Mouse (Mus musculus): Measurements from ENCODE around the gene Sox6.

Gene Sox6

DNA sequence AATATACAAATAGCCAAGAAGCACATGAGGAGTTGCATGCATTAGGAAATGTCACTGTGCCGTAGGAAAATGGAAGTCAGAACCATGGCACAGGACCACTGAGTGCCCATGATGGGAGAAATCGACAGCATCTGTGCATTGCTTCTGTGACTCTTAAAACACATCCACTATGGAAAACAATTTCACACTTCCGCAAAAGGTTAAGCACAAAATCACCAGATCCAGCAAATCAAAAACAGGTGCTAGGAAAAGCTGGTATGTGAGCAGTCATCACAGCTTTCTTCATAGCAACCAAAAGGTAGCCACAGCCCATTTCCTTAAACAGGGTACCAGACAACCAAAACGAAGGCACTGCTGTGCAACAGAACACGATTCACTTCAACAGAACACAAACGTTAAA lies 52.9 kb downstream of the Sox6 start:
- ATAC-seq (ENCODE audit: low TSS enrichment) = no peak

DNA sequence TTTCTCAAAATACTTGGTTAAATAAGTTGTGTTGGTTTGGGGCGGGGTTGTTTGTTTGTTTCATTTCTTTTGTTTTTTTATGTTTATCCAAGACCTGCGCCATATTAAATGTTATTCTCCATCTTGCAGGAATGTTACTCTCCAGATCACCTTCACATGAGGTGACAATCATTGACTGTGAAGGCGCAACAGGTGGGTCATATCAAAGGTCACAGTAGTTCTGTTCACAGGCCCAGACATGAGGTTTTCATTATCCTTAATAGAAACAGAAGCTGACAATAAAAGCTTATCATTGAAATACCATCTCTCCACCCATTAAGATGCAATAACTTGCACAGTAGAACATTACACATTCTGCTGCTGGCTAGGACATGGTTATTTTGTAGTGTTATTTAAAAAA lies 54.5 kb downstream of the Sox6 start:
- no peak for ATAC-seq (ENCODE audit: low TSS enrichment)

DNA sequence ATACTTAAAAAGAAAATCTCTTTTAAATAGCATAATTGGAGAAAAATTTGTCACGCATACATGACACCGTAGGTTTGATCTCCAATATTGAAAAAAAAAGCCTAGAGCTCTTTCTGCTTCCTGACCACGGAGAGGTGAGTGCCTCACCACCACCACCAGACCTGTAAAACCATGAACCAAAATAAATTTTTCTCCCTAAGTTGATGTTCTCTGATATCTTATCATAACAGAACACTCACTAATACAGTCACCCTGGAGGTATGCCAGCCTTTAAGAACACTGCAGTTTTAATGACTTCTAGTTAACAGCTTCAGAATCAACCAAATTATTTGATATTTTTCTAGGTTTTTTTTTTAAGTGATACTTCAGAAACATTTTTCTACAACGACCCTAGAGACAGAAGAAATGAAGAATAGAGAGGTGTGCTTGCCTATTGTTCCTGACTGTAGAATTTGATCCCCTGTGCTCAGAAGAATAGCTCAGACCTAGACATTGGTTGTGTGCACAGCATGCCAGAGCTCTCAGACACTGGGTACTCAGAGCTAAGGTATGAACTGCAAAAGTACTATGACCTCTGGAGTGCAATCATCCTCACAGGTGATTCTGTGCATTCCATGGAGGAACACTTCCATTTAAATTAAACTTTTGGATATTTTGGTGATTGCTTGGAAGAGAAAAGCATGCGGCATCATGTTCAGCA lies 58.6 kb downstream of the Sox6 start:
- ATAC-seq (ENCODE audit: low TSS enrichment) = no peak

DNA sequence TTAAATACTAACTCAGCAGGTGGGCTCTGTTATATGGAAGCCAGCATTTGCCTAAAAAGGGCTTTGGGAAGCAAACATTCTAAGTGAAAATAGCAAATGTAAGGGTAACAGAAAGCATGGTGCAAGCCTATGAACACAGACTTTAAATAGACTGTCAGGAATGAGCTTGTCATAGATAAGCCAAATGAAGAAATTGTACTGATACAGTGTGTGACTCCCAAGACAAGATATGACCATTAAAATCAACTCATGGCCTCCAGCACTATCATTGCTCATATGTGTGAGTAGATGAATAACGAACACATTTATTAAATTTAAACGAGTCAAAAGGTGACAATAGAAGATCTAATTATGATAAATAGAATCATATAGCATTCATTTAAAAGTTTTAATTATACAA lies 64.1 kb downstream of the Sox6 start:
- ATAC-seq (ENCODE audit: low TSS enrichment) = no peak

DNA sequence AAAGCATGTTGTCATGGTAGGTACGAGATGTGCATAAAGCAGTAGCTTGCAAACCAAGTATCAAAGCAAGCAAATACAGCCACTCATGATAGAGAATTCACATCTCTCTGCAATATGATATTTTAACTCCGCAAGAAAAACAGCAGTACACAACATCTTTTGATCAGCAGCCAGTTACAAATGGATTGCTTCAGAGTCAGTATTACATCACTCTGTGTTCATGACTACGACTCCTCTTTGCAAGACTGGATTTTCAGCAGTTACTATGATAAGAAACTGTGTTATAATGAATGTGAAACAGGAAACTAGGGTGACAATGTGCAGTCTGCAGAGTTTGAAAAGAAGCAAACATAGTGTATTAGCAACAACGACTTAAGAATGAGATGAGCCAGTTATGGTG lies 71.4 kb downstream of the Sox6 start:
- ATAC-seq (ENCODE audit: low TSS enrichment) = peak; percentile 23; the same call in 1 of the 2 replicates

DNA sequence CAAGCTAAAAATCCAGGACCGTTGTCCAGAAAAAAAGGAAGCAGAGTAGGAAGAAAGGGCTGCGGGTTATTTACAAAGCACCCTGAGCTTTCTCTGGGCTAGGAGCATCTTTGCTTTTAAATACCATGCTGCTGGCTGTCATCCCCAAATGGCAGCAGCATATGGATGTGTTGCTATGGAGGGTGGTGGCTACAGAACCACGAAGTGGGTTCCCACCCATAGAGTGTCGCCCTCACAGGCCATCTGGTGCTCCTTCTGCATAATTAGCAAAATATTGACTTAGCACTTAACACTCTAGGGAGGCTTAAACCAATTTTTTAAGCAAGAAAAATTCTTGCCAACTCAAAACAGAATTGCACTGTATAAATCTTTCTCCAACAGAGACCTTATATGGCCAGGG lies 72.4 kb downstream of the Sox6 start:
- peak; percentile 69; the same call in 1 of the 2 replicates for ATAC-seq (ENCODE audit: low TSS enrichment)

DNA sequence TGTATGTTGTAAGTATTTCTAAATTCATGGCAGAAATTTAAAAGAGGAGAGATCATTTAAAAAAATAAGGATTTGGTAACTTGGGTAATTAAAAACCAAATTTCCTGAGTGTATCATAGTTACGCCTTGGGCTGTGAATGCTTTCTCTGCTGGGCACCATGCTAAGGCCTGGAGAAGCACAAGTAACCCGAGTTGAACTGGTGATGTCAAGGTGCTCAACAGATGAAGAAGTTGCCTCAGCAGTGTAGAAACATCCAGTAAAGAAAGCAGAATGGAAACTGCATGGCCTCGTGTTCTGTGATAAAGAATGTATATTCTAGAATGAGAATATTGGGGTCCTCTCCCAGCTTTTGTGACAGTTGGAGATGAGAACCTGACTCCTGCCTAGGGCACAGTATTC lies 85.5 kb downstream of the Sox6 start:
- ATAC-seq (ENCODE audit: low TSS enrichment) = no peak

DNA sequence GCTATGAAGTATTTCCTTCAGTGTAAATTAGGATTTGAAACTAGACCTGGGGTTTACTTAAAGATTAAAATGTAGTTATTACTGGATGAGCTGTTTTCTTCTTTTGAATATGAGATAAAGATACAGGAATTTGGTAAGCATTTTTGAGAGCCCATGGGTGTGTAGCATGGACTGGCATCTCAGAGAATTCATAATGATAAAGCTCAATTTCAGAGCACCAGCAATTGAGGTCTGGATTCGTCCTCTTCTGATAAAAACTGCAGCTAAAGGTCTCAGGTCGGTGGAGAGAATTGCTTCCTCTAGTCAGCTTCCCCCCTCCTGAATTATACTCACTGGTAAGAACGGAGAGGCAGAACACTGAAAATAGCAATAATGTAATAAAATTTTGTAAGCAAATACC lies 86.4 kb downstream of the Sox6 start:
- no peak for ATAC-seq (ENCODE audit: low TSS enrichment)

DNA sequence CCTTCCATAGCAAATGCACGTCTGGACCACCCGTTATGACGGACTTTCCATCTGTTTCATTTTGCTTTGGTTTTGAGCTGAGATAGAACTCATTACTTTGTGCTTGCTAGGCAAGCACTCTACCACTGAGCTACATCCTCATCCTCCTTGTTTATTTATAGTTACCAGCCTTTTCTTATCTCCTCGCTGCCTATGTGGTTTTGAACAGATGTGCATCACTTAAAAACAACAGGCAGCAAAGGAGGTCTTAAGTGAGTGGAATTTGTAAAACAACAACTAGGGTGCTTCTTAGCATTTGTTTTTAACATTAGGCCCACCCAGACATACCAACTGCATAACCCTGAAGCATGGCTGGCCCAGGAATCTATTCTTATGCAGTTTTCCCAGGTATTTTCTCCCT lies 86.9 kb downstream of the Sox6 start:
- ATAC-seq (ENCODE audit: low TSS enrichment) = no peak

DNA sequence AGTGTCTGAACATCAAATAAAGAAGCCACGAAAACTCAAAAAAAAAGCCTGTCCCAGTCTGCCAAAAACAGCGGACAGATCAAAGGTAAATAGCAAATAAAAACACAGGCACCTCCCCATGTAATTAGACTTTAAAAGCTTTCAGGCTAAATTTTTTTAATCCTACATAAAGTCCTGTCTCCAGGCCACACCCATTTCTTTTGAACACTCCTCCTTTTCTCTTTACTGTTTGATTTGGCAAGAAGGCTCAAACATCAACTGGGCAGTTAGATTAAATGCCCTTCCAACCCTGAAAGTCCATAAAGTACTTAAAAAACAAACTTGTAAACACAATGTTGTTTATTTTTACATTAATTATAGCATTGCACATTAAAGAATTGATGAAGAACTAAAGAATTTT lies 90.7 kb downstream of the Sox6 start:
- ATAC-seq (ENCODE audit: low TSS enrichment) = no peak

DNA sequence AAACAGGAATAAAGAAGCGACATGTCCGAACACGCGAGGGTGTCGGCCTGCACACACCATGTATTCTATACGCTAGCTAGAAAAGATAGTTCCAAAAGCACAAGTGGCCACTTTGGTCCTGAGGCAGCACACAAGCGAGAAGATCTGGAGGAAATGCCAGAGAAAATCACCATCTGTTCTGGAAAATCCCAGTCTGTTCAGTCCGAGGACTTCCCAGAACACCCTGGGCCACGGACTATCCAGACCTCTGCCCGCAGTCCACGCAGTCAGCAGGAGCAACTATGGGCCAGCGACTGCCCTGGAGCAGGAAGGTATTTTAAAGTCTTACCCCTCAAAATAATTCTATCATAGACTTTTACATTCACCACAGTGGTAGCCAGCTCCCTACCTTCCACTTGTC lies 92.0 kb downstream of the Sox6 start:
- ATAC-seq (ENCODE audit: low TSS enrichment) = no peak

DNA sequence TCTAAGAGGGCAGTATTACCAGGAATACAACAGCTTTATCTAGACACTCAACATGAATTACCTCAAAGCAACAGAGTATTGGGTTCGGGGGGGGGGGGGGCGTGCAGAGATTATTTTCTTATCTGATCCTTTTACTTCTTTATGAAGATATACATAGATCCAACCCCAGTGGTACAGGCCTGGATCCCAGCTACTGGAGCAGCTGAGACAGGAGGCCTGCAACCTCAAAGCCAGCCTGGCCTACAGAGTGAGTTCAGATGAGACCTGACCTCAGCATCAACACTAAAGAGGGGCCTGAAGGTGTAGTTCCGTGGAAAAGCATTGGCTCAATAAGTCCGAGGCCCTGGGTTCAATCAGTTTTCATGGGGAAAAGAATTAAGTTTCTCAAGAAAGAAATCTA lies 93.1 kb downstream of the Sox6 start:
- no peak for ATAC-seq (ENCODE audit: low TSS enrichment)

DNA sequence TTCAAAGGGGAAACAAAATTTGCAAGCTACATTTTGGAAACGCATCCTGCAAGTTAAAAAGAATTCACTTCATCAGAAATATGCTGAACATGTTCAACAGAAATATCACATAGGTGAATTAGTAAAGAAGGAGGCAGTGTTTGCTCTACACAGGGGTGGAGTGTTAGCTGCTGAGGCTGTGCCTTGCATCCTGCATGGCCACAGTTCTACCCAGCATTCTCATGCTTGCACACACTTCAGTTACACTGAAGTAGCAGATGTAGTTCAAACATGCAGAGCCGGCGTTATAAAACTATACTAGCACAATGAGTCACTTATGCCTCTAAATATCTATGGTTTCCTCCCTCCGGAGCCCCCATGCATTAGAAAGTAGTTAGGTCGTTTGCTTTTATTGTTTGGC lies 94.3 kb downstream of the Sox6 start:
- no peak for ATAC-seq (ENCODE audit: low TSS enrichment)

DNA sequence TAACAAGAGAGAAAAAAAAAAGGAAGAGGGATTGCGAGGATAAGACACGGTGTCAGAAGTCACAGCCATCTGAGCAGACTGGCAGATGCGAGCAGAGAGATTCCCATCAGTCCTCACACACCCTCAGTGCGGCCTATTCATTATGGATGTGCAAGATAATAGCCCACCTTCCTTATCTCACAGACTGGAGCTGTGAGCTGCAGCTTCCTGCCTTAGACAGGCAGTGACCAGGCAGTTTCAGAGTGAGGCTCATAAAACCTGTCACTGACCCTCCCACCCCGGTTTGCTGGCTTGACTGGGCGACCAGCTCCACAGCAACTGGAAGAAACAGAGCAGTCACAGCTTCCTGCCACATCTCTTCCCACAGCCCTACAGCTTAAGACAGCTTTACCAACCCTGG lies 96.8 kb downstream of the Sox6 start:
- no peak for ATAC-seq (ENCODE audit: low TSS enrichment)

DNA sequence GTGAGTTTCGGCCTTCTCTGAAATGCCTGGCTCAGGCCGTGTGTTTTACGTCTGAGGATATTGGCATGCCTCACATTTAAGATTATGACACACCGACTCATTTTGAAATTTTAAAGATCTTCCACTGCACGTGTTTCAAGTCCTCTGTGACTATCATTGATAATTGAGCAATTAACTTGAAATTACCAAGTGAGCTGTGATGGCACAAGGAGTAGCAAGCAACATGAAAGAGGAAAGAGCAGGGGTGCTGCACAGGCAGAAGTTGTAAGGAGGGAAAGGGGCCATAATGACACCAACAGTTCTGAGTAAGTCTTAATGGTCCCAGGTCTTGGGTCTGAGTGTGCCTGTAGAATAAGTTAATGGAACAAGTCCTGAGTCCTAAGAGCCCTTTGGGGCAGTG lies 99.3 kb downstream of the Sox6 start:
- ATAC-seq (ENCODE audit: low TSS enrichment) = no peak

DNA sequence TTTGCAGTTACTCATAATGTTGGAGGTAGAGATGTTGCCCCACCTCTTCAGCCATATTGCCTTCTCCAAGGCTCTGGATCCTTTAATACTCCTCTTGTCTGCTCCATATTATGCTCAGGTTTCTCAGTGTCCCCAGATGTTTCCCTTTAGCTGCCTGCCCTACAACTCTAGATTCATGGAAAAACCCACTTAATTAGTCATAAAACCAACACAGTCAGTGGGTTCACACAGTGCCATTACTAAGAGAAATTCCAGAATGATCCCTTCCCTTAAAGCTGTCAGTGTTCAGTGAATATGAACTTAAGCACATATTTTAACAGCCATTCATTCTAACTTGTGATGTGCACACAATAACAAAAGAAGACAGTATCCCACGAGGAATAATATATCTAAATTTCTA lies 101.7 kb downstream of the Sox6 start:
- no peak for ATAC-seq (ENCODE audit: low TSS enrichment)

DNA sequence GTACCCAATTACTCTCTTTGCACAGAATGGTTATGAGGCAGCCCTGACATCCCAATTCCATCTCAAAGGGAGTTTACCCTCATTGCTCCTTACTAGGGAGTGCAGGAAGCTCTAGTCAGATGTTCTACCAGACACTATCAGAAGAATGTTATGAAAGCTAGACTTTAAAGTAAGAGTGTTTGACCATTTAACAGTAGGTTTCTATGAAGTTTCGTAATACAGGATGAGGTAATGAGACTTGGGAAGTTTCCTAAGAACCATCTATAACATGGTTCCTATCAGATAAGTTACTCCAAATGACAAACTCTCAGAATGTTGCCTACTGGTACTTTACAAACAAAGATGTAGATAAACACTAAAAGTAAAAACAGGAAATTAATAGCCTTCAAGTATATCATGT lies 123.3 kb downstream of the Sox6 start:
- ATAC-seq (ENCODE audit: low TSS enrichment) = no peak

DNA sequence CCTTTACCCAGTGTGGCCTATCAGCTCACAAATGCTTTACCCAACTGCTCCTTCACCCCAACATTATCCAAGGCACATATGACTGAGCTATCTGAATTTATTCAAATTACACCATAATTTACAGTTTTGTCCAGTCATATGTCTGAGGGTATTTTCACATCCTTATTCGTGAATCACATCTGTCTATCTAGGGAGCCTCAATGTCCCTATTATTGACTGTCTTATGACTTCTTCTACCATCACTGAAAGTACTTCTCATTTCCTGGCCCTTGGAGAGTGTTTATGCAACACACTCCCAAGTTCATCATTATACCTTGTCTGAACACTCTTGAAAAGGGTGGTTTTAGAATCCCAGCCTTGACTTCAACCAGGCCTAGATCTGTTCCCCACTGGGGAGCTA lies 128.3 kb downstream of the Sox6 start:
- ATAC-seq (ENCODE audit: low TSS enrichment) = no peak

DNA sequence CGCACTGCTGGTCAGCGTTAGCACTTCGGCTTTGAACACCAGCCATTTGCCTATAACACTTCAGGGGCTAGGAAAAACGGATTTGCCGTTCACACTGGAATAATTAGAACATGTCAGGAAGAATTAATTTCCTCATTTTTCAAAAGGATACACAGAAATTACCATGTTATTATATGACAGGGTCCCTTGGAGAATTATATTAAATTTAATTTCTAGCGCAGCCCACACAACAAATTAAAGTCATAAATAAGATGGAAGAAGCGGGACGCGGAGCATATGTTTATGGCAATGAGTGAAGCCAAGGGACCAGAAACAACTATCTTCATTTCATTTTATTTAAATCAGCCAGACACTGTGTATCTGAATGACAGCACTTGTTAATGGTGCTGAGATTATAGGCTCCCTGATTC lies 133.8 kb downstream of the Sox6 start:
- no peak for ATAC-seq (ENCODE audit: low TSS enrichment)

DNA sequence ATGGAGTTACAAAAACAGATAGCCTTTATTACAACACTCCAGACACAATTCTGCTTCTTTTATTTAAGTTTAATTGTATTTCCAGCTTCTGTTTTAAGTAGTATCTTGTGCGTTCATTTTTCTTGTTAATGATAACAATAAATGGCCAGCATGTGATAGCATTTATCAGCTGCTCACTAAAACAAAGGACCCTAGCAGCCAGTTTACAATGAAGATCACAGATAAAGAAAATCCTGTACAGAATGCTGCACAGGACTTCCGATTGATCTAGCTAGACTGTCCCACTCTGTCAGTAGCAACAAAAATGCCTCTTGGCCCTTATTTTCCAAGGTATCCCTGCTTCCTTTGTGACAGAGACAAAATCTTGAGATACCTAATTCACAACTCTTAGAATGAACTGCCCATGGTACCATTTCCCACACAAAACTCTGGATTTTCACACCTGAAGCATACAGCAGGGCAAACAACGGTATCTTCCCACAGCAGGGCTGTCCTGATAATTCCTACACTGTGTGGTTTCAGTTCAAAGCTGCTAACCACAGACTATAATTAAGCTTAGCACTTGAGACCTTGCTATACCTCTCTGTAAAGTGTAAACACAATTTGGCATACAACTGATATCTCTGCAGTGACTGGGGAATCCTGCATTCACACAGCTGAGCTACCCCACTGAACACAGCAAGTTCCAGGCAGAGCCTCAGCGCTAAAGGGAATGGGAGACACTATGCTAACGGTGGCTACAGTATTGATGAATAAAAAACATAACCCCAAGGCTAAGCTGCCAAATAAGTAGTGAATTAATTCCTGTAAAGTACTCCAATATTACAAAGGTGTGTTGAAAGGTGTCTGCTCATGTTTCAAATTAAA lies 134.4 kb downstream of the Sox6 start:
- no peak for ATAC-seq (ENCODE audit: low TSS enrichment)

DNA sequence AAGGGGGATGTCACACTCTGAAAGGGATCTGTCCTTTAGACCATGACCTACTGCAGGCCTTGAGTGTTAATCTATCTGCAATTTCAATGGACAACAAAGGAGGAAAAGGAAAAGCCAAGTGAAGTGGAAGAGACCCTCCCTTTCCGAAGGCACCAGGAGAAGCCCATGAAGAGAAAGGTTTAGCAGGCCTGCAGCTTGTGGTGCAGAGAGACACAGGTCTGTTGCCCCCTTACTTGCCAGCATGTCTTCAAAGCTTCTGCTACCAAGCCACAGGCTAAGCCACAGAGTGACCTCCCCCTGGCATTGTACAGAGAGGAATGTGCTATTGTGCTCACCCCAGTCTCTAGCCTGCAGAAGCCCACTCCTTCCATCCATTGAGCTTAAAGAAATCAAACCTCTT lies 135.2 kb downstream of the Sox6 start:
- no peak for ATAC-seq (ENCODE audit: low TSS enrichment)

DNA sequence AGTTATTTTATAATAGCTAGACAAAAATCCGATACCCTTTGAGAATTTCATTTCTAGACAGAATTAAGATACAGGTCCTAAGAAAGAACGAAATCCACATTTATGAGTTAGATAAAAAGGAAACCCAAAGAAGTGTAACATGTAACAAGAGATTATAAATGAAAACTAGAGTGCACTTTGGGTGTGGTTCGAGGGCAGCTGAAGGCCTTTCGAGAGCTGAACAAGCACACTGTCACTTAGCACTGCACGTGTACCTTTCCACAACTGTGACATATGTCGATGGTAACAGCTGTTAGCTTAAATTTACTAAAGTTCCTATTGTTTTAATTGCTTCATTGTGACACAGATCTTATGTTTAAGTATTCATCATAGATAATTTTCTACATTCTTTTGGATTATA lies 142.8 kb downstream of the Sox6 start:
- no peak for ATAC-seq (ENCODE audit: low TSS enrichment)

DNA sequence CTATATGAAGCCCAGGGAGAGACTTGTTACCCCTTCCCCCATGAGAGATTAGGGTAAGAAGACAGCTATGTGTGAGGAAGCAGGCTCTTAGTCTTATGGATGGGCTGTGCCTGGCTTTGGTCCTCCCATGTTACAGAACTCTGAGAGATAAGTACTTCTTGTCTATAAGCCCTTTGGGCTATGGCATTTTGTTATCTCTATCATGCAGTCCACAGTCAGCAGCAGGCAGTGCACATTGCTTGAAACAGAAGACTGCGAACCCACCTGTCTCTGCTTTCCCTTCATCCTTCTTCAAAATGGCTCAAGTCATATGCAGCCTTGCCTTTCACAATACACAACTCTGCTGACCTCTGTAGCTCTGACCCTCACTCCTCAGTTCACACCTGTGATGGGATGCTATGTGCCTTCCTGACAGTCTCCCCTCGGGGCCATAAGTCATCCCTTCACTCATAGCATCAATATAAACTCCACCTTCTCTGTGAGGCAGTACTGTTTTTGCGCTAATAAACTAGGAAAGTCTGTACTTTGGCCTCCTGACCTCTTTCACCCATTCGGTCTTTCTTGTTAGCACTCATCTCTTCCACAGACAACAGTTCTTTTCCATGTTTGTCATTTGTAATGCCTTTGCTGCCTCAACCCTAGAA lies 143.4 kb downstream of the Sox6 start:
- ATAC-seq (ENCODE audit: low TSS enrichment) = no peak

Data from frontal cortex, adult (tissue).